Mouse (Mus musculus) liver, embryonic 14.5 days (tissue): ENCODE measurements at regions not wholly inside any gene's neighbourhood (a gene's known extent, or its start where the extent isn't known, plus 50 kb on each side); places are given as distances from the start of the nearest gene placed in this dataset.

Experiments used
- ATAC-seq: fragments of 200-750 bp; cut with Nextera tagmentation; 2 replicates; pipeline ENCODE4 v1.8.0; 2017; ENCODE audit warnings: moderate number of reproducible peaks, mild to moderate bottlenecking, moderate library complexity; ENCODE audit not compliant: insufficient read depth
- DNase-seq, 3 experiments: peaks; one replicate each; pipeline ENCODE4 v3.0.0-alpha.2; 2012 to 2013; ENCODE audit warnings: low read depth in 3 of 3, low spot score in 3 of 3
- H3K27ac ChIP-seq: fragments of 300-500 bp; sonication (generic); 2 replicates; pipeline ENCODE4 v1.5.1; 2014; ENCODE audit warnings: moderate library complexity, mild to moderate bottlenecking, control low read depth, inconsistent platforms
- H3K27me3 ChIP-seq: fragments of 300-500 bp; sonication (generic); 2 replicates; pipeline ENCODE4 v1.6.1; 2014; ENCODE audit warnings: mild to moderate bottlenecking, low read length, moderate library complexity; ENCODE audit not compliant: control insufficient read depth, insufficient read depth
- H3K36me3 ChIP-seq: fragments of 300-500 bp; sonication (generic); replicated peaks from 2 replicates; pipeline ENCODE4 v1.6.1; 2014; ENCODE audit warnings: low read depth; ENCODE audit not compliant: control insufficient read depth, insufficient read depth
- H3K4me1 ChIP-seq, 2 experiments: fragments of 200-500 bp in 1 of 2; fragments of 300-500 bp in 1 of 2; sonication (generic) in 1 of 2; replicated peaks; 2 replicates each; pipeline ENCODE4 v1.6.1; 2012 to 2014; ENCODE audit warnings: antibody characterized with exemption in 1 of 2, inconsistent platforms in 1 of 2, low read length in 1 of 2; ENCODE audit not compliant: control insufficient read depth in 2 of 2, insufficient read depth in 2 of 2
- H3K4me2 ChIP-seq: fragments of 300-500 bp; sonication (generic); 2 replicates; pipeline ENCODE4 v1.6.1; 2014; ENCODE audit warnings: low read depth, mild to moderate bottlenecking, control low read depth, moderate library complexity
- H3K4me3 ChIP-seq, 2 experiments: fragments of 200-500 bp in 1 of 2; fragments of 300-500 bp in 1 of 2; sonication (generic) in 1 of 2; 2 replicates each; pipeline ENCODE4 v1.5.1; 2012 to 2014; ENCODE audit warnings: low read depth in 2 of 2, low read length in 2 of 2, mild to moderate bottlenecking in 2 of 2, control low read depth in 1 of 2, inconsistent platforms in 1 of 2, moderate library complexity in 1 of 2; ENCODE audit not compliant: insufficient read depth in 1 of 2
- H3K9ac ChIP-seq: fragments of 300-500 bp; sonication (generic); replicated peaks from 2 replicates; pipeline ENCODE4 v1.6.1; 2014; ENCODE audit warnings: mild to moderate bottlenecking, control low read depth, moderate library complexity
- H3K9me3 ChIP-seq: fragments of 300-500 bp; sonication (generic); 2 replicates; pipeline ENCODE4 v1.6.1; 2016; ENCODE audit warnings: low read length, mixed read lengths; ENCODE audit not compliant: control insufficient read depth
- CTCF ChIP-seq: IDR thresholded peaks from 2 replicates; pipeline ENCODE4 v1.5.1; 2016; ENCODE audit warnings: antibody characterized with exemption, low read depth, control low read depth
- EP300 ChIP-seq: IDR thresholded peaks from 2 replicates; pipeline ENCODE4 v1.6.1; 2016; ENCODE audit warnings: antibody characterized with exemption, low read depth
- WGBS: fragments of 180-500 bp; shearing (Covaris S2); extraction: QIAGEN DNeasy Blood & Tissue Kit; methylation state at CpG from one replicate; pipeline ENCODE4 v1.1.7; 2014; ENCODE audit not compliant: insufficient replicate concordance; 5-methylcytosine and 5-hydroxymethylcytosine counted together

GRCm38 (mm10) chr6:140888610-140889009, 159.5 kb downstream of the Gm11077 start:
- Histone ChIP-seq H3K4me2 (no peak overlapping the region), H3K9me3 (no peaks in the 10 kb centered on the region), H3K36me3 (no peaks in the 10 kb centered on the region), H3K27ac (no peak overlapping the region), H3K9ac (no peak overlapping the region), H3K27me3 (no peaks in the 10 kb centered on the region), H3K4me3 (no peak overlapping the region), H3K4me1 (no peaks in the 10 kb centered on the region)
- ATAC-seq (no peak), DNase-seq (no peak)
- TF ChIP-seq CTCF, result no peak
- no peak for TF ChIP-seq EP300
- WGBS, result 31% methylated on average over 11 of the region's 11 CpGs

GRCm38 (mm10) chr6:140890060-140890459, 161.0 kb downstream of the Gm11077 start:
- no peak overlapping the region for H3K4me2 ChIP-seq
- no peak overlapping the region for H3K9ac ChIP-seq
- H3K27me3 ChIP-seq, result no peaks in the 10 kb centered on the region
- DNase-seq (no peak), ATAC-seq (no peak)
- TF ChIP-seq EP300 (no peak), CTCF (no peak)
- no peaks in the 10 kb centered on the region for H3K36me3 ChIP-seq
- H3K9me3 ChIP-seq, result no peaks in the 10 kb centered on the region
- no peak overlapping the region for H3K4me3 ChIP-seq
- WGBS, result 51% methylated on average over 5 of the region's 5 CpGs
- no peaks in the 10 kb centered on the region for H3K4me1 ChIP-seq
- H3K27ac ChIP-seq, result no peak overlapping the region

- ATAC-seq, result no peak
- no peak for TF ChIP-seq EP300
- no peak for TF ChIP-seq CTCF
- Histone ChIP-seq H3K4me3 (no peak overlapping the region), H3K27ac (no peak overlapping the region), H3K4me2 (no peak overlapping the region), H3K9ac (no peak overlapping the region), H3K27me3 (no peaks in the 10 kb centered on the region), H3K4me1 (no peaks in the 10 kb centered on the region), H3K9me3 (no peaks in the 10 kb centered on the region), H3K36me3 (no peaks in the 10 kb centered on the region)
- 62% methylated on average over 2 of the region's 2 CpGs for WGBS
- no peak for DNase-seq
These were observed 161.5 kb downstream of the Gm11077 start for GRCm38 (mm10) chr6:140890591-140890990.

- H3K9me3 ChIP-seq, result no peaks in the 10 kb centered on the region
- ATAC-seq, result no peak
These were observed 165.4 kb downstream of the Gm11077 start for GRCm38 (mm10) chr6:140894467-140894866.

GRCm38 (mm10) chr6:140895441-140895840, 166.4 kb downstream of the Gm11077 start:
- H3K4me2 ChIP-seq, result no peak overlapping the region
- TF ChIP-seq CTCF, result no peak
- no peak for TF ChIP-seq EP300
- no peaks in the 10 kb centered on the region for H3K9me3 ChIP-seq
- H3K4me3 ChIP-seq, result no peak overlapping the region
- H3K27me3 ChIP-seq, result no peaks in the 10 kb centered on the region
- no peaks in the 10 kb centered on the region for H3K36me3 ChIP-seq
- WGBS, result 29% methylated on average over 2 of the region's 2 CpGs
- H3K4me1 ChIP-seq, result no peaks in the 10 kb centered on the region
- no peak for DNase-seq
- no peak overlapping the region for H3K27ac ChIP-seq
- H3K9ac ChIP-seq, result no peak overlapping the region
- no peak for ATAC-seq

More at GRCm38 (mm10) chr6:140894467-140894866, 165.4 kb downstream of the Gm11077 start:
- TF ChIP-seq EP300, result no peak
- TF ChIP-seq CTCF, result no peak
- H3K4me3 ChIP-seq, result no peak overlapping the region
- WGBS, result 65% methylated on average over 11 of the region's 11 CpGs
- no peak overlapping the region for H3K4me2 ChIP-seq
- H3K4me1 ChIP-seq, result no peaks in the 10 kb centered on the region
- H3K27ac ChIP-seq, result no peak overlapping the region
- H3K36me3 ChIP-seq, result no peaks in the 10 kb centered on the region
- H3K27me3 ChIP-seq, result no peaks in the 10 kb centered on the region
- no peak for DNase-seq
- no peak overlapping the region for H3K9ac ChIP-seq

- no peaks in the 10 kb centered on the region for H3K4me1 ChIP-seq
- no peak overlapping the region for H3K4me3 ChIP-seq
- no peak overlapping the region for H3K27ac ChIP-seq
- no peaks in the 10 kb centered on the region for H3K36me3 ChIP-seq
- H3K9me3 ChIP-seq, result no peaks in the 10 kb centered on the region
- no peaks in the 10 kb centered on the region for H3K27me3 ChIP-seq
- ATAC-seq, result no peak
- TF ChIP-seq CTCF (no peak), EP300 (no peak)
- no peak overlapping the region for H3K9ac ChIP-seq
- no peak for DNase-seq
- no peak overlapping the region for H3K4me2 ChIP-seq
- WGBS, result 42% methylated on average over 8 of the region's 8 CpGs
These were observed 168.0 kb downstream of the Gm11077 start for GRCm38 (mm10) chr6:140897111-140897510.
